Mouse (Mus musculus) brain, embryonic 14.5 days (tissue): ENCODE measurements around the gene D1Pas1.

Experiments
- CTCF ChIP-seq: fragments of 200-500 bp; IDR thresholded peaks from 2 replicates; pipeline ENCODE4 v1.5.1; 2012; ENCODE audit warnings: inconsistent platforms, mild to moderate bottlenecking, moderate library complexity, borderline replicate concordance; ENCODE audit not compliant: insufficient read depth, insufficient read length; ENCODE audit errors: extremely low read depth
- POLR2A ChIP-seq: fragments of 200-500 bp; IDR thresholded peaks from 2 replicates; pipeline ENCODE4 v1.6.1; 2012; ENCODE audit warnings: mild to moderate bottlenecking, inconsistent platforms, borderline replicate concordance; ENCODE audit not compliant: poor library complexity, insufficient read depth, insufficient read length, severe bottlenecking; ENCODE audit errors: extremely low read depth

DNA sequence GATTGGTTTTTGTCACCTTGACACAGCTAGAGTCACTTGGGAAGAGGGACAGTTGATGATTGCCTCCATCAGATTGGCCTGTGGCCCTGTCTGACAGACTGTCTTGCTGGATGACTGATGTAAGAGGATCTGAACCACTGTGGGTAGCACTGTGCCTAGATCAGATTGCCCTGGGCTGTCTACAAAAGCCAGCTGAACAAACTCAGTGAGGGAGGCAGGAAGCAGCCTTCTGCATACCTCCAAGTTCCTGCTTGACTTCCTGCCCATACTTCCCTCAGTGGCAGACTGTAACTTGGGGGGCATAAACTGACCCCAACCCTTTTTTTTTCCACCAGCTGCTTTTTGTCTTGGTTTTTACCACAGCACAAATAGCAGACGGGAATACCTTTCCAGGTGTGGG lies 48.5 kb downstream of the D1Pas1 start:
- TF ChIP-seq POLR2A (no peak), CTCF (no peak)
